Mouse (Mus musculus): Measurements from ENCODE around the gene Bckdhb. TPM values are rescaled to one million over a fixed set of nuclear protein-coding genes. Genes with fewer than 3 reads are reported as not detected.
"Not testable (repeated sequence)": the region's sequence is repeated elsewhere in the genome, so short reads cannot be mapped to it uniquely, and the experiment has no call there.

Gene Bckdhb
- total RNA-seq, 1 experiment: 30.7 TPM

DNA sequence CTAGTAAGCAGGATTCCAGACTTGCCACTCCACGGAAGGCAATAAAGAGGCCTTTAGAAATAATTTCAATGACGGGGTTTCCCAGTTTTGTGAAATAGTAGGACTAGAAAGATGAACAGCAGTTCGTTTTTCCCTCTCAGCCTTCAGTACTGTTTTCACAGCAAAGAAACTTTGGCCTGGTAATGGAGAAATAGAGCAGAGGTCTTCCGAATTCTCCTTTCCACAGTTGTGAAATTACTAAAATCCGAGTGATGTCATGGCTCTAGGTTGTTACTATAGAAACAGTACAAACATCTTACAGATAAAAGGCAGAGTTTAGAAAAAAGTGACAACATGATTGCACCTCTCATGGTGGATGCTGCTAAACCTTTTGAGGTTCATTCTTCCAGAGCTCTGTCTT lies 1.4 kb downstream of the Bckdhb start:
- Histone ChIP-seq H3K27ac (ENCODE audit: insufficient read depth, low read depth, low read length, poor library complexity, severe bottlenecking) (no peak overlapping the region), H3K9ac (ENCODE audit: insufficient read depth, low read depth, low read length, poor library complexity, severe bottlenecking) (no peak overlapping the region), H3K4me3 (ENCODE audit: insufficient read depth in 1 of 2, low read depth in 1 of 2, low read length in 2 of 2, poor library complexity in 1 of 2, severe bottlenecking in 1 of 2) (no peak overlapping the region), H3K36me3 (ENCODE audit: control insufficient read depth, insufficient read depth, low read length, poor library complexity, severe bottlenecking) (no peaks in the 10 kb centered on the region), H3K9me3 (ENCODE audit: control insufficient read depth, insufficient read depth, low read depth, low read length) (no peaks in the 10 kb centered on the region), H3K4me1 (ENCODE audit: control insufficient read depth in 2 of 2, insufficient read depth in 2 of 2, low read length in 2 of 2, poor library complexity in 1 of 2) (peaks cover 0 to 3% of the 10 kb centered on the region in 2 experiments; a peak in 1 of 4 replicates)
- DNase-seq (ENCODE audit: low read depth, low spot score): no peak
- TF ChIP-seq CHD2 (IDR thresholded peaks at IDR 0.05; ENCODE audit: low read depth, low read length): no peak
- TF ChIP-seq ZC3H11A (IDR thresholded peaks at IDR 0.05; ENCODE audit: borderline replicate concordance, low read depth, low read length): no peak
- in situ Hi-C loops (cut with MboI; ENCODE audit: low sequenced_read_pairs in 2 of 2, unreplicated experiment in 2 of 2): no loop called here

DNA sequence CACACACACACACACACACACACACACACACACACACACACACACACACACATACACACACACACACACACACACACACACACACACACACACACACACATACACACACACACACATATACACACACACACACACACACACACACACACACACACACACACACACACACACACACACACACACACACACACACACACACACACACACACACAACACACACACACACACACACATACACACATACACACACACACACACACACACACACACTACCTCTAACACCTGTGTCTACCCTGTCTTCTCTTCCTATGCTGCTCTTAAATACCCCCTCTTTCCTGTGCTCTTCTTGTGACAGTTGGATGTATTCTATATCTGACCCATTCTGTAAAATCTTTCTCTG lies 14.6 kb downstream of the Bckdhb start:
- H3K4me3 ChIP-seq (ENCODE audit: insufficient read depth in 1 of 2, low read depth in 1 of 2, low read length in 2 of 2, poor library complexity in 1 of 2, severe bottlenecking in 1 of 2); H3K36me3 ChIP-seq (ENCODE audit: control insufficient read depth, insufficient read depth, low read length, poor library complexity, severe bottlenecking); DNase-seq (ENCODE audit: low read depth, low spot score); H3K27ac ChIP-seq (ENCODE audit: insufficient read depth, low read depth, low read length, poor library complexity, severe bottlenecking); H3K9ac ChIP-seq (ENCODE audit: insufficient read depth, low read depth, low read length, poor library complexity, severe bottlenecking); H3K9me3 ChIP-seq (ENCODE audit: control insufficient read depth, insufficient read depth, low read depth, low read length); H3K4me1 ChIP-seq (ENCODE audit: control insufficient read depth in 2 of 2, insufficient read depth in 2 of 2, low read length in 2 of 2, poor library complexity in 1 of 2); in situ Hi-C loops (cut with MboI; ENCODE audit: low sequenced_read_pairs in 2 of 2, unreplicated experiment in 2 of 2): not testable (repeated sequence)

DNA sequence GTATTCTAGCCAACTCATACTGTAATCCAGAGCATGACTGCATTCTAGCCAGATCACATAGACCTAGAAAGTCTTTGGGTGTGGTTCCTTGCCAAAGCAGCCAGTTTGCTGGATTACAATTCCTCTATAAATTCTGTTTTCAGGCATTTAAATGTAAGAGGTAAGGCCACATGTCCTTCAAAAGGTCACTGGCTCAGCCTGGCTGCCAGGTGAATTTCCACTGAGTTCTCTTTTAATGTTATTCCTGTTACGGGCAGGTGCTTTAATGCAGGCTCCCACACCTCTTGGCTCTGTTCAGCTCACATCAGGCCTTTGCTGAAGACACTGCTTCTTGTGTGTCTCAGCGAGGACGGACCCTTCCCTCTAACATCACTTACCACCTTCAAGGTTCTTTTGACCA lies 15.1 kb downstream of the Bckdhb start:
- Histone ChIP-seq H3K27ac (ENCODE audit: insufficient read depth, low read depth, low read length, poor library complexity, severe bottlenecking) (no peak overlapping the region), H3K36me3 (ENCODE audit: control insufficient read depth, insufficient read depth, low read length, poor library complexity, severe bottlenecking) (no peaks in the 10 kb centered on the region), H3K9me3 (ENCODE audit: control insufficient read depth, insufficient read depth, low read depth, low read length) (no peaks in the 10 kb centered on the region), H3K4me1 (ENCODE audit: control insufficient read depth in 2 of 2, insufficient read depth in 2 of 2, low read length in 2 of 2, poor library complexity in 1 of 2) (no peaks in the 10 kb centered on the region), H3K9ac (ENCODE audit: insufficient read depth, low read depth, low read length, poor library complexity, severe bottlenecking) (no peak overlapping the region), H3K4me3 (ENCODE audit: insufficient read depth in 1 of 2, low read depth in 1 of 2, low read length in 2 of 2, poor library complexity in 1 of 2, severe bottlenecking in 1 of 2) (no peak overlapping the region)
- DNase-seq (ENCODE audit: low read depth, low spot score): no peak
- TF ChIP-seq CHD2 (IDR thresholded peaks at IDR 0.05; ENCODE audit: low read depth, low read length) (no peak), HCFC1 (IDR thresholded peaks at IDR 0.05; ENCODE audit: borderline replicate concordance, insufficient read depth, low read length) (no peak)
- in situ Hi-C loops (cut with MboI; ENCODE audit: low sequenced_read_pairs in 2 of 2, unreplicated experiment in 2 of 2): no loop called here

DNA sequence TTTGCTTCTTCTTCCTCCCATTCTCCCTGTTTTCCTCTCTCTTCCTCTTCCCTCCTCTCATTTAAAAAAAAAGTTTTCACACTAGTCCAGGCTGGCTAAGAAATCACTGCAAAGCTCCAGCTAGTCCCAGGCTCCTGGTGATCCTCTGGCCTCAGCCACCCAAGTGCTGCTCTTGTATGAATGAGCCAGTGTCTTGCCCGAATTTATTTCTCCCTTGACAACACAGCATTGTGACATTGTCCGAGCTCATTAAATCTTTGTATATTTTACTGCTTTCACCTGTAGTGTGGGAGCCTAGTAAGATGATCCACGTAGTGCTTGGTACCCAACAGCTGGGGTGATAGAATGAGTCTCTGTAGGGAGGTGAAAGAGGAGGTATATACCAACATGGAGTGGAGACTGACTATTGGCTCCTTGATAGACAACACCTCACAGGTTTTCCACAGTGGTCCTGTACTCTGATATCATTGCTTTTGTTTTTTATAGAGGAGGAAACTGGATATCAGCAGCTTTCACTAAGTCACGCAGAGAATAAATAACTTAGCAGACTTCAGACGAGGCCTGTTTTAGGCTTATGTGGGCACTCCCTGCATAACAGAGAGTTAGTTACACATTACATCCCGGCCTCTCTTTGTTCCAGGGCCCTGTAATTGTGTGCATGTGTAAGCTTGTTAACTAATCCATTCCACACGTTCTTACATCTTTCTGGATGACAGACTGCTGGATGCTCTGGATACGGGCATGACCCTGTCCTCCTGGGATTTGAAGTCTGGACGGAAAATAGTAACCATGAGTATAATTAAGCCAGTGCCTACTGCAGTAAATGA lies 15.8 kb downstream of the Bckdhb start:
- TF ChIP-seq ZC3H11A (IDR thresholded peaks at IDR 0.05; ENCODE audit: borderline replicate concordance, low read depth, low read length) (no peak), CHD2 (IDR thresholded peaks at IDR 0.05; ENCODE audit: low read depth, low read length) (no peak), ZNF384 (IDR thresholded peaks at IDR 0.05; ENCODE audit: low read depth, low read length) (no peak), HCFC1 (IDR thresholded peaks at IDR 0.05; ENCODE audit: borderline replicate concordance, insufficient read depth, low read length) (no peak), MAFK (IDR thresholded peaks at IDR 0.05; ENCODE audit: insufficient read depth, low read depth, low read length) (no peak)
- Histone ChIP-seq H3K9ac (ENCODE audit: insufficient read depth, low read depth, low read length, poor library complexity, severe bottlenecking) (no peak overlapping the region), H3K9me3 (ENCODE audit: control insufficient read depth, insufficient read depth, low read depth, low read length) (no peaks in the 10 kb centered on the region), H3K4me1 (ENCODE audit: control insufficient read depth in 2 of 2, insufficient read depth in 2 of 2, low read length in 2 of 2, poor library complexity in 1 of 2) (no peaks in the 10 kb centered on the region), H3K4me3 (ENCODE audit: insufficient read depth in 1 of 2, low read depth in 1 of 2, low read length in 2 of 2, poor library complexity in 1 of 2, severe bottlenecking in 1 of 2) (no peak overlapping the region), H3K36me3 (ENCODE audit: control insufficient read depth, insufficient read depth, low read length, poor library complexity, severe bottlenecking) (no peaks in the 10 kb centered on the region), H3K27ac (ENCODE audit: insufficient read depth, low read depth, low read length, poor library complexity, severe bottlenecking) (no peak overlapping the region)
- no peak for DNase-seq (ENCODE audit: low read depth, low spot score)
- in situ Hi-C loops (cut with MboI; ENCODE audit: low sequenced_read_pairs in 2 of 2, unreplicated experiment in 2 of 2): no loop called here

DNA sequence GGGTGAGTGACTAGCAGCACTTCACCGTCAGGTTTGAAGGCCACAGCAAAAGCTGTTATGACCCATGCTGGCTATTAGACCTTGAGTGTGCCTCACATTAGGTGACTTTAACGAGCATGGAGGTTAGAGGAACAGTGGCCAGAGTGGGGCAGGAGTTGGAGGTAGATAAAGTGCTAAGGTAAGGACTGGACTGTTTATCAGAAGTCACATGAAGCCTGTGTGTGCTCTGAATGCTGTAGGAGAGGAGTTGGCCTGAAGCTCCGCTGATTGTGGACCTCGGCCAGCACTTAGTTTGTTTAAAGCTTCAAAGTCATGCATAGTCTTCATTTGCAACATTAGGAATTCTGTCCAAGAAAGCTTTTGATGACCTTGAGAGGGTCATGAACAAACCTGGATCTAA lies 26.4 kb downstream of the Bckdhb start:
- Histone ChIP-seq H3K4me1 (ENCODE audit: control insufficient read depth in 2 of 2, insufficient read depth in 2 of 2, low read length in 2 of 2, poor library complexity in 1 of 2) (no peaks in the 10 kb centered on the region), H3K9ac (ENCODE audit: insufficient read depth, low read depth, low read length, poor library complexity, severe bottlenecking) (no peak overlapping the region), H3K27ac (ENCODE audit: insufficient read depth, low read depth, low read length, poor library complexity, severe bottlenecking) (no peak overlapping the region), H3K36me3 (ENCODE audit: control insufficient read depth, insufficient read depth, low read length, poor library complexity, severe bottlenecking) (peaks cover 4% of the 10 kb centered on the region), H3K4me3 (ENCODE audit: insufficient read depth in 1 of 2, low read depth in 1 of 2, low read length in 2 of 2, poor library complexity in 1 of 2, severe bottlenecking in 1 of 2) (no peak overlapping the region), H3K9me3 (ENCODE audit: control insufficient read depth, insufficient read depth, low read depth, low read length) (no peaks in the 10 kb centered on the region)
- in situ Hi-C loops (cut with MboI; ENCODE audit: low sequenced_read_pairs in 2 of 2, unreplicated experiment in 2 of 2): no loop called here
- TF ChIP-seq MAFK (IDR thresholded peaks at IDR 0.05; ENCODE audit: insufficient read depth, low read depth, low read length) (no peak), ZNF384 (IDR thresholded peaks at IDR 0.05; ENCODE audit: low read depth, low read length) (no peak), ZC3H11A (IDR thresholded peaks at IDR 0.05; ENCODE audit: borderline replicate concordance, low read depth, low read length) (no peak), HCFC1 (IDR thresholded peaks at IDR 0.05; ENCODE audit: borderline replicate concordance, insufficient read depth, low read length) (no peak), CHD2 (IDR thresholded peaks at IDR 0.05; ENCODE audit: low read depth, low read length) (no peak)
- DNase-seq (ENCODE audit: low read depth, low spot score): no peak

Measured in ES-E14 (cell line).